Mouse (Mus musculus) brain, embryonic 14.5 days (tissue): ENCODE measurements around the gene Arhgap18.

Source experiments
- CTCF ChIP-seq: fragments of 200-500 bp; IDR thresholded peaks from 2 replicates; pipeline ENCODE4 v1.5.1; 2012; ENCODE audit warnings: inconsistent platforms, mild to moderate bottlenecking, moderate library complexity, borderline replicate concordance; ENCODE audit not compliant: insufficient read depth, insufficient read length; ENCODE audit errors: extremely low read depth
- POLR2A ChIP-seq: fragments of 200-500 bp; IDR thresholded peaks from 2 replicates; pipeline ENCODE4 v1.6.1; 2012; ENCODE audit warnings: mild to moderate bottlenecking, inconsistent platforms, borderline replicate concordance; ENCODE audit not compliant: poor library complexity, insufficient read depth, insufficient read length, severe bottlenecking; ENCODE audit errors: extremely low read depth

GRCm38 (mm10) chr10:26767196-26767595 lies 14.0 kb downstream of the Arhgap18 start:
- TF ChIP-seq CTCF (no peak), POLR2A (no peak)
